Mouse (Mus musculus) urinary bladder, postnatal 25 days (tissue): Measurements from ENCODE around the gene Ttc30a2.

ENCODE experiments used
- DNase-seq: peaks from one replicate; pipeline ENCODE4 v3.0.0; 2022; ENCODE audit warnings: low spot score

Ttc30a2 gene

DNA sequence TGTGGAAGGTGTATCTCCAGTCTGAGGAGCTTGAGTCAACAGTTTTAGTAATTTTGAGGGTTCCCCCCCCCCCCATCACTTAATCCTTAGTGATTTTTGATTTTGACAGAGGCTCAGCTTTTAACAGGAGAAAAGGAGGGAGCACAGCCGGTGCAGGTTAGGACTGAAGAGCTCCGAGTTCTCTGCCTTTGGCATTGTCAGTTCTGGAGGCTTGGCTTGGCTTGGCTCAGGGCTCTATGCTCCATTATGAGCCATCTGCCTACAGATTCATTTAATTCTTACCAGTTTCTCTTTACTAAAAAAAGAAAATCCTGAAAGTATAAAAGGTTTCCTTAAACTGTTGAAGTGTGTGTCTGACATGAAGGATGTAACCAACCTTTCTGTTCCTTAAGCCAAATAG lies 48.8 kb downstream of the Ttc30a2 start:
- DNase-seq = no peak

DNA sequence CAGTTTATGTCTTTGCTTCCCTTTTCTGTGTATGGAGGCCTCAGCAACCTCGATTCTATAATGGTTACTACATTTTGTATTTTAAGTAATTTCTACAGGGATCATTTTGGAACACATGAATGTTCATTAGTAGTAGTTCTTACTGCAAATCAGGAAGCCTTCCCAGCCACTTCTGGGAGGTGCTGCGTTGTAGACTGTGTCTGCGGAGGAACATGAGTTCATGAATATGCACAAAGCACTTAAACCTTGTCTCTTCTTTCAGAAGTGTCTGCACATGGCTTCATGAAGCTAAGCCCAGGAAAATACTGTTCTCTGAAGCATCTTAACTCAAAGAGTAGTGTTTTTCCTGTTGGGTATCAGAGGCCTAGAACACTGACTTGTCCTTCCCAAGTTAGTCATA lies 50.0 kb downstream of the Ttc30a2 start:
- no peak for DNase-seq

DNA sequence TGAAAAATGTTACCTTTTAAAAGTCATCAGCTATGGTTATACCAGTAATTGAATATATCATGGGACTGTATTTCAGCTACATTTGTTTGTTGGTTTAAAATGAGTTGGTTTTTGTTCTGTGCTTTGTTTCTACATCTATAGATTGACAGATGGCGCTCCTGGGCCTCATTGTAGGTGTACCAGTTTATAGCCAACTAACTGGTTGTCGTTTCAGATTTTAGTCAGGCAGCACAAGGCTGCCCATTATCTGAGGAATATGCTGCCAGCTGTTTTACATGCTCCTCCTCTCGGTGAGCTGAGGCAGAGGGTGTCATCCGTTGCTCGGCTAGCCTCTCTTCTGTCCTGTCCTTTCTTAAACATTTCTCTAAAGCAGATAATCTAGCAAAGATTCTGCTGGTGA lies 51.9 kb downstream of the Ttc30a2 start:
- DNase-seq = no peak
